Mouse (Mus musculus) brain, adult 2 months (tissue): ENCODE measurements around the gene Gcnt2.
"Not testable (repeated sequence)": the region's sequence is repeated elsewhere in the genome, so short reads cannot be mapped to it uniquely, and the experiment has no call there.

Experiments used
- DNase-seq: peaks from one replicate; pipeline ENCODE4 v3.0.0; 2011; ENCODE audit warnings: low read depth, low spot score

Gcnt2 gene

GRCm38 (mm10) chr13:40988418-40988817, 128.9 kb downstream of the Gcnt2 start:
- no peak for DNase-seq

- no peak for DNase-seq
Observed at GRCm38 (mm10) chr13:40994487-40995263, 135.1 kb downstream of the Gcnt2 start.

GRCm38 (mm10) chr13:40998537-40998936, 139.0 kb downstream of the Gcnt2 start:
- not testable (repeated sequence) for DNase-seq

- DNase-seq, result peak; percentile 52
Observed at GRCm38 (mm10) chr13:41000140-41000925, 140.8 kb downstream of the Gcnt2 start.

GRCm38 (mm10) chr13:41000926-41001639, 141.5 kb downstream of the Gcnt2 start, which contains the start of gene Pak1ip1:
Gene Pak1ip1, plus strand, starts transcription at chr13:41001023.
- peak; percentile 97 for DNase-seq

GRCm38 (mm10) chr13:41002001-41002400, 142.4 kb downstream of the Gcnt2 start:
- no peak for DNase-seq

- no peak for DNase-seq
Observed at GRCm38 (mm10) chr13:41006244-41006643, 146.7 kb downstream of the Gcnt2 start.

- DNase-seq, result no peak
Observed at GRCm38 (mm10) chr13:41008271-41008670, 148.7 kb downstream of the Gcnt2 start.

GRCm38 (mm10) chr13:41008946-41009345, 149.4 kb downstream of the Gcnt2 start:
- no peak for DNase-seq
